Mouse (Mus musculus) kidney, adult 9 months (tissue): ENCODE data around the gene Slc38a8.

Experiments used
- DNase-seq: peaks from one replicate; pipeline ENCODE4 v3.0.0; 2022

The Slc38a8 gene

GRCm38 (mm10) chr8:119436933-119437332 is 64.6 kb downstream of the Slc38a8 start:
- peak; percentile 97 for DNase-seq

GRCm38 (mm10) chr8:119436331-119436730 is 65.2 kb downstream of the Slc38a8 start:
- DNase-seq: no peak

- DNase-seq: no peak
Observed at GRCm38 (mm10) chr8:119435527-119435926, 66.0 kb downstream of the Slc38a8 start.

GRCm38 (mm10) chr8:119434569-119434968 is 66.9 kb downstream of the Slc38a8 start:
- DNase-seq: no peak

- DNase-seq: peak; percentile 50
Observed at GRCm38 (mm10) chr8:119433582-119434174, 67.8 kb downstream of the Slc38a8 start, which contains the start of gene Osgin1. Gene Osgin1, plus strand, starts transcription at chr8:119434124.

- DNase-seq: peak; percentile 57
Observed at GRCm38 (mm10) chr8:119432372-119432771, 69.1 kb downstream of the Slc38a8 start.

- no peak for DNase-seq
Observed at GRCm38 (mm10) chr8:119430690-119431089, 70.8 kb downstream of the Slc38a8 start.

GRCm38 (mm10) chr8:119430250-119430649 is 71.2 kb downstream of the Slc38a8 start:
- peak; percentile 63 for DNase-seq
